Mouse (Mus musculus): Measurements from ENCODE around the gene Lclat1. TPM values are rescaled to one million over a fixed set of nuclear protein-coding genes. Genes with fewer than 3 reads are reported as not detected.

Lclat1 gene
- total RNA-seq (2023): 10 to 100 TPM; 10.4 to 12.9 TPM

GRCm38 (mm10) chr17:73107158-73108157 is at the start of gene Lclat1:
Gene Lclat1 (plus strand): TSS chr17:73107985.

Other genes starting within 250 kb of the Lclat1 start
- 10 to 100 TPM; 51.2 to 52.8 TPM for gene Lbh, start 189.7 kb upstream of the Lclat1 start, total RNA-seq (2023)